Mouse (Mus musculus): ENCODE measurements around the gene Tyro3. TPM values are rescaled to one million over a fixed set of nuclear protein-coding genes. Genes with fewer than 3 reads are reported as not detected.
A peak's percentile ranks its signal among the peaks of the same experiment; 100 is the strongest.

Tyro3 gene
- polyA plus RNA-seq, 1 experiment = 38.4 TPM

DNA sequence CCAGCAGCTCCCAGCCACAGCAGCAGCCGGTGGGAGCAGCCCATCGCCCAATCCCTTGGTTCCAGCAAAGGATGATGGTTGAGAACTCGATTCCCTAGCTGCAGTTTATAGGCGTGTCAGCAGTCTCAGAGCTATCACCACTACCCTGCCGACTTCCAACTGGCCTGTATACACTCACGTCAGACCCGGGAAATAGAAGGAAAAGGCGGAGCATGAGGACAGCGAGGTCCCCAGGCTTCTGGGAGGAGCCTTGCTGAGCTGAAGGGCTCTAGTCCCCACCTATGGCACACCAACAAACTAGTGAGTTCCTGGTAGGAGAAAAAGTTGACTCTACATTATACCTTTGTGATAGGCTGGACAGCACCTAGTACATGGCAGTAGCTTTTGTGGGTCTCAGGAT, 37.3 kb upstream of the Tyro3 start, which contains the start of gene Ltk:
Gene Ltk, minus strand, starts transcription at position 181 of the 400 bp plus-strand sequence.
- Histone ChIP-seq H3K36me3 (ENCODE audit: control insufficient read depth, insufficient read depth, low read length, poor library complexity, severe bottlenecking) (peaks cover 11% of the 10 kb centered on the region; the same call in 1 of the 2 replicates), H3K9me3 (replicated peaks; ENCODE audit: control insufficient read depth, insufficient read depth, low read length, poor library complexity, severe bottlenecking) (no peaks in the 10 kb centered on the region), H3K4me3 (ENCODE audit: low read depth, low read length) (peak within 1 kb of the TSS; percentile 79), H3K27me3 (ENCODE audit: control insufficient read depth, insufficient read depth, low read length, poor library complexity, severe bottlenecking) (peaks cover 13% of the 10 kb centered on the region), H3K9ac (ENCODE audit: low read depth, poor library complexity, severe bottlenecking) (no peak within 1 kb of the TSS), H3K27ac (ENCODE audit: insufficient read depth, low read length) (no peak within 1 kb of the TSS), H3K4me1 (ENCODE audit: control insufficient read depth, insufficient read depth, low read length) (no peaks in the 10 kb centered on the region)
- TF ChIP-seq CTCF (IDR thresholded peaks at IDR 0.05; ENCODE audit: low read depth, low read length) = no peak
- TF ChIP-seq POLR2A (IDR thresholded peaks at IDR 0.05; ENCODE audit: insufficient read depth, low read length) = no peak
- no peak for TF ChIP-seq EP300 (IDR thresholded peaks at IDR 0.05; ENCODE audit: insufficient read depth, low read depth, low read length)

DNA sequence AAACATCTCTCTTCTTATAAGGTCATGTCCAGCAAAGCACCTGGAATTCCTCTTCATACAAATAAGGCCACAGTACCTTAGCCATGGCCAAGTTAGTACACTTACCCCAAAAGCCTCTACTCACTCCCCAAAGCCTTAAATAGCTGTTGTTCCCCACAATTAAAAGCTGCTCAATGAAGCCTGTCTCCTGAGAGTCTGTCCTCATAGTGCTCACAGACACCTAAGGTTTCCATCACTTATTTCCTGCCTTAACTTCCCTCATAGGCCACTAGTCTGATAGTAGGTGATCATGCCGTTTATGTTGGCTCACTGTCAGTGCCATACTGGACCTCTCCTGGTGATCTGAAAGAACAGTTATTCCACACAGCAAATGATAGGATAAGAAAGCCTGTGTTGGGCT, 35.3 kb upstream of the Tyro3 start:
- Histone ChIP-seq H3K27me3 (ENCODE audit: control insufficient read depth, insufficient read depth, low read length, poor library complexity, severe bottlenecking) (peaks cover 13% of the 10 kb centered on the region), H3K9me3 (replicated peaks; ENCODE audit: control insufficient read depth, insufficient read depth, low read length, poor library complexity, severe bottlenecking) (no peaks in the 10 kb centered on the region), H3K9ac (ENCODE audit: low read depth, poor library complexity, severe bottlenecking) (no peak overlapping the region), H3K4me3 (ENCODE audit: low read depth, low read length) (no peak overlapping the region), H3K4me1 (ENCODE audit: control insufficient read depth, insufficient read depth, low read length) (no peaks in the 10 kb centered on the region), H3K36me3 (ENCODE audit: control insufficient read depth, insufficient read depth, low read length, poor library complexity, severe bottlenecking) (peaks cover 15% of the 10 kb centered on the region), H3K27ac (ENCODE audit: insufficient read depth, low read length) (no peak overlapping the region)
- TF ChIP-seq POLR2A (IDR thresholded peaks at IDR 0.05; ENCODE audit: insufficient read depth, low read length) = no peak
- TF ChIP-seq EP300 (IDR thresholded peaks at IDR 0.05; ENCODE audit: insufficient read depth, low read depth, low read length) = no peak

GRCm38 (mm10) chr2:119763924-119764323, 33.6 kb upstream of the Tyro3 start:
- Histone ChIP-seq H3K27ac (ENCODE audit: insufficient read depth, low read length) (no peak overlapping the region), H3K9me3 (replicated peaks; ENCODE audit: control insufficient read depth, insufficient read depth, low read length, poor library complexity, severe bottlenecking) (no peaks in the 10 kb centered on the region), H3K9ac (ENCODE audit: low read depth, poor library complexity, severe bottlenecking) (no peak overlapping the region), H3K27me3 (ENCODE audit: control insufficient read depth, insufficient read depth, low read length, poor library complexity, severe bottlenecking) (peaks cover 3% of the 10 kb centered on the region; the same call in 1 of the 2 replicates), H3K36me3 (ENCODE audit: control insufficient read depth, insufficient read depth, low read length, poor library complexity, severe bottlenecking) (peaks cover 22% of the 10 kb centered on the region), H3K4me3 (ENCODE audit: low read depth, low read length) (no peak overlapping the region), H3K4me1 (ENCODE audit: control insufficient read depth, insufficient read depth, low read length) (no peaks in the 10 kb centered on the region)
- TF ChIP-seq POLR2A (IDR thresholded peaks at IDR 0.05; ENCODE audit: insufficient read depth, low read length) = no peak

GRCm38 (mm10) chr2:119767246-119767645, 30.3 kb upstream of the Tyro3 start:
- TF ChIP-seq CTCF (IDR thresholded peaks at IDR 0.05; ENCODE audit: low read depth, low read length) (peak; percentile 25), EP300 (IDR thresholded peaks at IDR 0.05; ENCODE audit: insufficient read depth, low read depth, low read length) (no peak), POLR2A (IDR thresholded peaks at IDR 0.05; ENCODE audit: insufficient read depth, low read length) (no peak)
- Histone ChIP-seq H3K4me1 (ENCODE audit: control insufficient read depth, insufficient read depth, low read length) (no peaks in the 10 kb centered on the region), H3K36me3 (ENCODE audit: control insufficient read depth, insufficient read depth, low read length, poor library complexity, severe bottlenecking) (peaks cover 42% of the 10 kb centered on the region), H3K27ac (ENCODE audit: insufficient read depth, low read length) (no peak overlapping the region), H3K9me3 (replicated peaks; ENCODE audit: control insufficient read depth, insufficient read depth, low read length, poor library complexity, severe bottlenecking) (no peaks in the 10 kb centered on the region), H3K4me3 (ENCODE audit: low read depth, low read length) (no peak overlapping the region), H3K27me3 (ENCODE audit: control insufficient read depth, insufficient read depth, low read length, poor library complexity, severe bottlenecking) (no peaks in the 10 kb centered on the region), H3K9ac (ENCODE audit: low read depth, poor library complexity, severe bottlenecking) (no peak overlapping the region)

- H3K36me3 ChIP-seq (ENCODE audit: control insufficient read depth, insufficient read depth, low read length, poor library complexity, severe bottlenecking) = peaks cover 6% of the 10 kb centered on the region
- peak within 1 kb of the TSS; percentile 74 for H3K27ac ChIP-seq (ENCODE audit: insufficient read depth, low read length)
These were observed 10.2 kb upstream of the Tyro3 start, which contains the start of gene Rpap1 for GRCm38 (mm10) chr2:119787206-119787883. TSS of gene Rpap1 (minus strand) at chr2:119787537.

GRCm38 (mm10) chr2:119789996-119790395, 7.5 kb upstream of the Tyro3 start:
- H3K4me3 ChIP-seq (ENCODE audit: low read depth, low read length) = no peak overlapping the region
- H3K27ac ChIP-seq (ENCODE audit: insufficient read depth, low read length) = peak overlapping the region; percentile 87
- no peak overlapping the region for H3K9ac ChIP-seq (ENCODE audit: low read depth, poor library complexity, severe bottlenecking)
- no peaks in the 10 kb centered on the region for H3K9me3 ChIP-seq (replicated peaks; ENCODE audit: control insufficient read depth, insufficient read depth, low read length, poor library complexity, severe bottlenecking)
- no peaks in the 10 kb centered on the region for H3K27me3 ChIP-seq (ENCODE audit: control insufficient read depth, insufficient read depth, low read length, poor library complexity, severe bottlenecking)
- no peaks in the 10 kb centered on the region for H3K36me3 ChIP-seq (ENCODE audit: control insufficient read depth, insufficient read depth, low read length, poor library complexity, severe bottlenecking)
- H3K4me1 ChIP-seq (ENCODE audit: control insufficient read depth, insufficient read depth, low read length) = no peaks in the 10 kb centered on the region
- no peak for TF ChIP-seq CTCF (IDR thresholded peaks at IDR 0.05; ENCODE audit: low read depth, low read length)
- TF ChIP-seq EP300 (IDR thresholded peaks at IDR 0.05; ENCODE audit: insufficient read depth, low read depth, low read length) = 0 out of 2 replicates have a peak, but pooled peaks have one; percentile 39
- no peak for TF ChIP-seq POLR2A (IDR thresholded peaks at IDR 0.05; ENCODE audit: insufficient read depth, low read length)

More at GRCm38 (mm10) chr2:119787206-119787883, 10.2 kb upstream of the Tyro3 start, which contains the start of gene Rpap1:
- H3K4me3 ChIP-seq (ENCODE audit: low read depth, low read length) = peak within 1 kb of the TSS; percentile 98
- no peaks in the 10 kb centered on the region for H3K27me3 ChIP-seq (ENCODE audit: control insufficient read depth, insufficient read depth, low read length, poor library complexity, severe bottlenecking)
- peak within 1 kb of the TSS; percentile 54 for H3K9ac ChIP-seq (ENCODE audit: low read depth, poor library complexity, severe bottlenecking)
- TF ChIP-seq EP300 (IDR thresholded peaks at IDR 0.05; ENCODE audit: insufficient read depth, low read depth, low read length) (no peak), CTCF (IDR thresholded peaks at IDR 0.05; ENCODE audit: low read depth, low read length) (no peak), POLR2A (IDR thresholded peaks at IDR 0.05; ENCODE audit: insufficient read depth, low read length) (peak; percentile 71)
- H3K9me3 ChIP-seq (replicated peaks; ENCODE audit: control insufficient read depth, insufficient read depth, low read length, poor library complexity, severe bottlenecking) = no peaks in the 10 kb centered on the region
- H3K4me1 ChIP-seq (ENCODE audit: control insufficient read depth, insufficient read depth, low read length) = no peaks in the 10 kb centered on the region
